Comparison of ENCODE assay signal across 8 mouse cellular contexts in the genomic region with DNA sequence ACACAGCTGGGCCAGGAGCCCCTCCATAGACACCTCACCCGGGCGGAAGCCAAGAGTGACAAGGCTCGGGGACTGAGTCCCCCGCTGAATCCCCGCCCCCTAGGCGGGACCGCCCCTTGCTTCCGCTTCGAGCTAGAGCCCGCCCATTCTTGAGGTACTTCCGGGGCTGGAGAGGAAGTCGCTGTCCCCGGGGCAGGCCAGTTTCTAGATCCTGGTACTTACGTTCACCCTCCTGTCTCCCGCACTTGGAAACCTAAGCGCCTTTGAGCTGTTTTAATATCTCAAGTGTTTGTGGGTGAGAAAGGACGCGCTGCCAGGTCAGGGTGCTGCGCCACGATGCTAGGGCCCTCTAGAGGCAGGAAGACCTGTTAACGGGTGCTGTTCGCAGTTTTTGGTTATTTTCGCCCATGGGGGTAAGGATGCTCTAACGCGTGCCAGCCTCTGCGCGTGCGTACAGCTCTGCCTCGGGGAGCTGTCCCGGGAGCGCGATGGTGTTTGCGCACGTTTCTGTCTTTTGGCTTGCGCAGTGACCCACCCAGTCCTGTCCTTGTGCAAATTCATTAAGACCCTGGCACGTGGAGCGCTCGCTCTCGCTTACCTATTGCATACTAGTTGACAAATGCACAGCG. TPM values are rescaled to one million over a fixed set of nuclear protein-coding genes. Genes with fewer than 3 reads are reported as not detected.
DNase-seq lines count a peak whose midpoint lies in the region; ATAC-seq lines count a peak whose summit lies in the region.

A gene (minus strand): TSS at position 447 of the 629 bp plus-strand sequence.

- H3K27me3 ChIP-seq in forebrain, embryonic 14.5 days (replicated peaks; ENCODE audit: control insufficient read depth, insufficient read depth, low read length): no peaks in the 10 kb centered on the region
- H3K27me3 ChIP-seq in neural tube, embryonic 15.5 days (replicated peaks): no peaks in the 10 kb centered on the region

- peak within 1 kb of the TSS; percentile 63 for H3K4me3 ChIP-seq in forebrain, embryonic 14.5 days (ENCODE audit: low read depth, low read length)
- H3K4me3 ChIP-seq in neural tube, embryonic 15.5 days (replicated peaks): peak within 1 kb of the TSS; percentile 72

- intact Hi-C loops in heart, postnatal 14 days (cut with DNase I): no loop called here

- H3K9me3 ChIP-seq in forebrain, embryonic 14.5 days (replicated peaks; ENCODE audit: control insufficient read depth, low read length): no peaks in the 10 kb centered on the region
- H3K9me3 ChIP-seq in neural tube, embryonic 15.5 days (replicated peaks): no peaks in the 10 kb centered on the region

- peak; percentile 96 for DNase-seq in ES-CJ7 (ENCODE audit: low read depth, low spot score)
- peak; percentile 95 for DNase-seq in cerebellum, adult 11 months
- peak; percentile 98 for DNase-seq in forebrain, embryonic 14.5 days (ENCODE audit: low spot score)
- peak; percentile 95 to 97 for DNase-seq in heart, postnatal 14 days
- DNase-seq in layer of hippocampus, adult 11-12 months (ENCODE audit: low spot score): peak; percentile 94
- DNase-seq in lung, adult 18-20 months: peak; percentile 97 to 99
- DNase-seq in testis, postnatal 14 days (ENCODE audit: low spot score): peak; percentile 93

- peaks cover 8% of the 10 kb centered on the region for H3K4me1 ChIP-seq in forebrain, embryonic 14.5 days (ENCODE audit: control insufficient read depth, insufficient read depth, low read length)
- peaks cover 15% of the 10 kb centered on the region for H3K4me1 ChIP-seq in neural tube, embryonic 15.5 days

- H3K4me2 ChIP-seq in forebrain, embryonic 14.5 days (ENCODE audit: low read length): peak within 1 kb of the TSS; percentile 83
- H3K4me2 ChIP-seq in neural tube, embryonic 15.5 days: peak within 1 kb of the TSS; percentile 83

- ATAC-seq in forebrain, embryonic 14.5 days: peak; percentile 99
- peak; percentile 99 for ATAC-seq in neural tube, embryonic 15.5 days (ENCODE audit: low FRiP score)

- WGBS in forebrain, embryonic 14.5 days: under 1% methylated on average over 40 of the region's 40 CpGs
- WGBS in neural tube, embryonic 15.5 days: under 1% methylated on average over 40 of the region's 40 CpGs

- H3K27ac ChIP-seq in forebrain, embryonic 14.5 days (ENCODE audit: low read depth, low read length): peak within 1 kb of the TSS; percentile 94
- peak within 1 kb of the TSS; percentile 94 for H3K27ac ChIP-seq in neural tube, embryonic 15.5 days (replicated peaks)

- peak within 1 kb of the TSS; percentile 88 for H3K9ac ChIP-seq in forebrain, embryonic 14.5 days (ENCODE audit: low read length)
- peak within 1 kb of the TSS; percentile 83 for H3K9ac ChIP-seq in neural tube, embryonic 15.5 days (replicated peaks)

- H3K36me3 ChIP-seq in forebrain, embryonic 14.5 days (ENCODE audit: control insufficient read depth, insufficient read depth, low read length): 0 out of 2 replicates have a peak, but pooled peaks cover 7% of the 10 kb centered on the region
- peaks cover 12% of the 10 kb centered on the region for H3K36me3 ChIP-seq in neural tube, embryonic 15.5 days

RNA-seq across cellular contexts. Expression of the gene that starts here (rescaled TPM):
- 4.3 and 6.7 TPM in 2 replicates for polyA plus RNA-seq in forebrain, embryonic 14.5 days (2014; fragmentation: Nextera tagmentation; extraction: Ambion mirVana)
- 1 to 10 TPM; 4.6 to 5.4 TPM for total RNA-seq in heart, postnatal 14 days (2021)
- polyA plus RNA-seq in neural tube, embryonic 15.5 days (2015; fragmentation: Nextera tagmentation; extraction: Ambion mirVana): 9.3 TPM in 2 replicates

Comparison
In these comparisons a context has a peak if more than half of its experiments do, and no peak if none do; other contexts are left out.
1. Peak in every context shown above with its lines: DNase-seq, ATAC-seq, H3K4me3 ChIP-seq and H3K27ac ChIP-seq.